In genomic region chr7:55905449-55905848, GRCm38 (mm10) we compare ENCODE assay signal across 21 mouse cellular contexts. TPM values are rescaled to one million over a fixed set of nuclear protein-coding genes. Genes with fewer than 3 reads are reported as not detected.
DNase-seq lines count a peak whose midpoint lies in the region; ATAC-seq and TF ChIP-seq lines count a peak whose summit lies in the region.
"Had no signal": no experiment of that assay in that cellular context is flagged by ENCODE, and none has a peak within 500 bp of the region (broad histone marks: within the 10 kb centered on the region; RNA-seq: fewer than 3 reads in every experiment).

No protein-coding gene starts in this region.

- no peak overlapping the region for H3K4me3 ChIP-seq in forebrain, postnatal 0 days (ENCODE audit: low read depth, low read length)
- H3K4me3 ChIP-seq in forebrain, embryonic 11.5 days (ENCODE audit: low read depth, low read length), result no peak overlapping the region
- no peak overlapping the region for H3K4me3 ChIP-seq in kidney, postnatal 0 days (replicated peaks; ENCODE audit: low read depth, low read length)
- H3K4me3 ChIP-seq in kidney, embryonic 15.5 days (replicated peaks), result no peak overlapping the region
- no peak overlapping the region for H3K4me3 ChIP-seq in lung, embryonic 14.5 days (ENCODE audit: low read depth, low read length)
- no peak overlapping the region for H3K4me3 ChIP-seq in stomach, postnatal 0 days (ENCODE audit: low read depth, low read length)
- H3K4me3 ChIP-seq: embryonic facial prominence, embryonic 13.5 days; heart, embryonic 15.5 days; hindbrain, embryonic 10.5 days; hindbrain, embryonic 15.5 days had no signal

- H3K9ac ChIP-seq in forebrain, postnatal 0 days, result no peak overlapping the region
- H3K9ac ChIP-seq in forebrain, embryonic 11.5 days (ENCODE audit: low read length), result no peak overlapping the region
- H3K9ac ChIP-seq in kidney, postnatal 0 days (ENCODE audit: low read depth, low read length), result no peak overlapping the region
- no peak overlapping the region for H3K9ac ChIP-seq in kidney, embryonic 15.5 days
- no peak overlapping the region for H3K9ac ChIP-seq in lung, embryonic 14.5 days
- no peak overlapping the region for H3K9ac ChIP-seq in stomach, postnatal 0 days (ENCODE audit: low read length)
- H3K9ac ChIP-seq: embryonic facial prominence, embryonic 13.5 days; heart, embryonic 15.5 days; hindbrain, embryonic 15.5 days had no signal

- no peak overlapping the region for H3K4me2 ChIP-seq in forebrain, postnatal 0 days (ENCODE audit: low read depth)
- H3K4me2 ChIP-seq in forebrain, embryonic 11.5 days (ENCODE audit: low read depth, low read length, severe bottlenecking), result no peak overlapping the region
- no peak overlapping the region for H3K4me2 ChIP-seq in kidney, postnatal 0 days (ENCODE audit: low read length)
- no peak overlapping the region for H3K4me2 ChIP-seq in kidney, embryonic 15.5 days
- no peak overlapping the region for H3K4me2 ChIP-seq in lung, embryonic 14.5 days
- no peak overlapping the region for H3K4me2 ChIP-seq in stomach, postnatal 0 days (replicated peaks; ENCODE audit: low read depth)
- H3K4me2 ChIP-seq: embryonic facial prominence, embryonic 13.5 days; heart, embryonic 11.5 days; heart, embryonic 15.5 days; hindbrain, embryonic 15.5 days had no signal

- H3K9me3 ChIP-seq in forebrain, postnatal 0 days (ENCODE audit: low read length), result no peaks in the 10 kb centered on the region
- no peaks in the 10 kb centered on the region for H3K9me3 ChIP-seq in forebrain, embryonic 11.5 days (ENCODE audit: control insufficient read depth, low read length)
- no peaks in the 10 kb centered on the region for H3K9me3 ChIP-seq in kidney, postnatal 0 days (replicated peaks; ENCODE audit: low read length)
- H3K9me3 ChIP-seq in kidney, embryonic 15.5 days (replicated peaks), result no peaks in the 10 kb centered on the region
- H3K9me3 ChIP-seq in lung, embryonic 14.5 days (ENCODE audit: low read depth, low read length), result no peaks in the 10 kb centered on the region
- H3K9me3 ChIP-seq in stomach, postnatal 0 days (ENCODE audit: control insufficient read depth, low read length), result no peaks in the 10 kb centered on the region
- H3K9me3 ChIP-seq: embryonic facial prominence, embryonic 13.5 days; heart, embryonic 15.5 days; hindbrain, embryonic 10.5 days; hindbrain, embryonic 15.5 days had no signal

- no peak for DNase-seq in forebrain, postnatal 0 days
- DNase-seq in forebrain, embryonic 11.5 days (ENCODE audit: low spot score), result no peak
- DNase-seq in kidney, postnatal 0 days (ENCODE audit: low spot score), result no peak
- no peak for DNase-seq in lung, embryonic 14.5 days
- DNase-seq in lung, postnatal 14 days, result no peak
- DNase-seq in stomach, postnatal 0 days (ENCODE audit: low spot score), result no peak
- DNase-seq: adrenal gland, adult 2 months; adrenal gland, postnatal 25 days; B cell, adult 2 months; cerebellum, adult 18-20 months; cerebellum, adult 9-11 months; cerebellum, postnatal 36 days; gastrocnemius, postnatal 10 days; heart, adult 18-20 months had no signal

- no peaks in the 10 kb centered on the region for H3K4me1 ChIP-seq in forebrain, postnatal 0 days (ENCODE audit: insufficient read depth)
- H3K4me1 ChIP-seq in forebrain, embryonic 11.5 days (replicated peaks; ENCODE audit: control insufficient read depth, insufficient read depth, low read length), result no peaks in the 10 kb centered on the region
- H3K4me1 ChIP-seq in kidney, postnatal 0 days (replicated peaks; ENCODE audit: insufficient read depth, low read length), result no peaks in the 10 kb centered on the region
- no peaks in the 10 kb centered on the region for H3K4me1 ChIP-seq in kidney, embryonic 15.5 days
- H3K4me1 ChIP-seq in lung, embryonic 14.5 days (ENCODE audit: insufficient read depth), result no peaks in the 10 kb centered on the region
- H3K4me1 ChIP-seq in stomach, postnatal 0 days (replicated peaks; ENCODE audit: control insufficient read depth, insufficient read depth), result no peaks in the 10 kb centered on the region
- H3K4me1 ChIP-seq: embryonic facial prominence, embryonic 13.5 days; heart, embryonic 15.5 days; hindbrain, embryonic 10.5 days; hindbrain, embryonic 15.5 days had no signal

- TF ChIP-seq EP300 in stomach, postnatal 0 days (optimal IDR thresholded peaks at IDR 0.05), result no peak

- no peaks in the 10 kb centered on the region for H3K27me3 ChIP-seq in forebrain, postnatal 0 days (ENCODE audit: insufficient read depth, low read length)
- H3K27me3 ChIP-seq in forebrain, embryonic 11.5 days (ENCODE audit: control insufficient read depth, insufficient read depth, low read length), result no peaks in the 10 kb centered on the region
- no peaks in the 10 kb centered on the region for H3K27me3 ChIP-seq in kidney, postnatal 0 days (ENCODE audit: insufficient read depth, low read length)
- H3K27me3 ChIP-seq in kidney, embryonic 15.5 days, result no peaks in the 10 kb centered on the region
- no peaks in the 10 kb centered on the region for H3K27me3 ChIP-seq in lung, embryonic 14.5 days (ENCODE audit: insufficient read depth, low read length)
- H3K27me3 ChIP-seq in stomach, postnatal 0 days (ENCODE audit: control insufficient read depth, insufficient read depth, low read length), result no peaks in the 10 kb centered on the region
- H3K27me3 ChIP-seq: embryonic facial prominence, embryonic 13.5 days; heart, embryonic 15.5 days; hindbrain, embryonic 15.5 days had no signal

- H3K27ac ChIP-seq in forebrain, postnatal 0 days (ENCODE audit: low read depth, low read length), result no peak overlapping the region
- no peak overlapping the region for H3K27ac ChIP-seq in forebrain, embryonic 11.5 days (ENCODE audit: low read depth, low read length)
- no peak overlapping the region for H3K27ac ChIP-seq in kidney, postnatal 0 days
- H3K27ac ChIP-seq in kidney, embryonic 15.5 days, result no peak overlapping the region
- no peak overlapping the region for H3K27ac ChIP-seq in lung, embryonic 14.5 days (ENCODE audit: low read depth)
- H3K27ac ChIP-seq in stomach, postnatal 0 days (replicated peaks), result no peak overlapping the region
- H3K27ac ChIP-seq: embryonic facial prominence, embryonic 13.5 days; heart, embryonic 15.5 days; hindbrain, embryonic 10.5 days; hindbrain, embryonic 15.5 days had no signal

- ATAC-seq in forebrain, postnatal 0 days, result no peak
- no peak for ATAC-seq in forebrain, embryonic 11.5 days (replicated peaks; ENCODE audit: low FRiP score)
- no peak for ATAC-seq in kidney, postnatal 0 days (replicated peaks; ENCODE audit: low FRiP score, low read depth)
- no peak for ATAC-seq in kidney, embryonic 15.5 days (replicated peaks; ENCODE audit: low FRiP score)
- no peak for ATAC-seq in lung, embryonic 14.5 days (ENCODE audit: insufficient read depth)
- no peak for ATAC-seq in stomach, postnatal 0 days (ENCODE audit: low FRiP score, low TSS enrichment)
- ATAC-seq: forebrain, embryonic 14.5 days had no signal

- peak; percentile 33; the same call in 1 of the 2 replicates for TF ChIP-seq CTCF in forebrain, postnatal 0 days (IDR thresholded peaks at IDR 0.05; ENCODE audit: low read depth)
- TF ChIP-seq CTCF in kidney, postnatal 0 days (IDR thresholded peaks at IDR 0.05; ENCODE audit: low read depth), result peak; percentile 27; the same call in 1 of the 2 replicates
- 0 out of 2 replicates have a peak, but pooled peaks have one; percentile 6 for TF ChIP-seq CTCF in lung, embryonic 14.5 days (IDR thresholded peaks at IDR 0.05; ENCODE audit: low read depth)
- peak; percentile 40 for TF ChIP-seq CTCF in stomach, postnatal 0 days (IDR thresholded peaks at IDR 0.05; ENCODE audit: low read depth)

- 90% methylated on average over 2 of the region's 2 CpGs for WGBS in forebrain, postnatal 0 days
- WGBS in forebrain, embryonic 11.5 days, result 83% methylated on average over 2 of the region's 2 CpGs
- whole genome bisulfite sequencing in kidney, postnatal 0 days, result 79% methylated on average over 2 of the region's 2 CpGs
- 81% methylated on average over 2 of the region's 2 CpGs for WGBS in kidney, embryonic 15.5 days
- 66% methylated on average over 2 of the region's 2 CpGs for WGBS in lung, embryonic 14.5 days
- 83% methylated on average over 2 of the region's 2 CpGs for WGBS in stomach, postnatal 0 days

- peaks cover 62% of the 10 kb centered on the region for H3K36me3 ChIP-seq in forebrain, postnatal 0 days (ENCODE audit: insufficient read depth)
- H3K36me3 ChIP-seq in forebrain, embryonic 11.5 days (ENCODE audit: control insufficient read depth, insufficient read depth, low read length), result peaks cover 11% of the 10 kb centered on the region; the same call in 1 of the 2 replicates
- H3K36me3 ChIP-seq in kidney, postnatal 0 days (ENCODE audit: insufficient read depth, low read length), result peaks cover 42% of the 10 kb centered on the region
- H3K36me3 ChIP-seq in kidney, embryonic 15.5 days, result peaks cover 84% of the 10 kb centered on the region
- H3K36me3 ChIP-seq in lung, embryonic 14.5 days (ENCODE audit: insufficient read depth), result peaks cover 70% of the 10 kb centered on the region
- peaks cover 32% of the 10 kb centered on the region for H3K36me3 ChIP-seq in stomach, postnatal 0 days (ENCODE audit: control insufficient read depth, insufficient read depth, low read length)

RNA-seq across cellular contexts. Expression of gene Nipa2, which starts 56.8 kb away (rescaled TPM):
- 41.2 and 43.0 TPM in 2 replicates for total RNA-seq in forebrain, postnatal 0 days (2014; rRNA removed)
- polyA plus RNA-seq in forebrain, postnatal 0 days (2015; fragmentation: Nextera tagmentation; extraction: Ambion mirVana), result 31.1 and 36.7 TPM in 2 replicates
- polyA plus RNA-seq in forebrain, embryonic 11.5 days (2014; fragmentation: Nextera tagmentation; extraction: Ambion mirVana), result 49.9 and 51.5 TPM in 2 replicates
- 41.6 and 43.4 TPM in 2 replicates for polyA plus RNA-seq in kidney, postnatal 0 days (2015; fragmentation: Nextera tagmentation; extraction: Ambion mirVana)
- 45.5 and 48.3 TPM in 2 replicates for polyA plus RNA-seq in kidney, embryonic 15.5 days (2015; fragmentation: Nextera tagmentation; extraction: Ambion mirVana)
- polyA plus RNA-seq in lung, embryonic 14.5 days (2014; fragmentation: Nextera tagmentation; extraction: Ambion mirVana), result 55.8 and 57.8 TPM in 2 replicates
- polyA plus RNA-seq in stomach, postnatal 0 days (2015; fragmentation: Nextera tagmentation; extraction: Ambion mirVana), result 38.0 and 39.2 TPM in 2 replicates
